Mouse (Mus musculus): Measurements from ENCODE around the gene Ddx46.
"Not testable (repeated sequence)": the region's sequence is repeated elsewhere in the genome, so short reads cannot be mapped to it uniquely, and the experiment has no call there.

Gene Ddx46

GRCm38 (mm10) chr13:55634639-55635127 is at the start of gene Ddx46:
Ddx46 (plus strand) TSS chr13:55635027.
- DNase-seq (ENCODE audit: low spot score in 2 of 2) = peak; percentile 70 to 80

- DNase-seq (ENCODE audit: low spot score in 2 of 2) = no peak
Observed at GRCm38 (mm10) chr13:55591961-55592490, 42.8 kb upstream of the Ddx46 start.

- DNase-seq (ENCODE audit: low spot score in 2 of 2) = peak; percentile 95 to 96
Observed at GRCm38 (mm10) chr13:55592512-55593253, 42.1 kb upstream of the Ddx46 start.

GRCm38 (mm10) chr13:55593254-55593747 is 41.5 kb upstream of the Ddx46 start:
- no peak for DNase-seq (ENCODE audit: low spot score in 2 of 2)

- DNase-seq (ENCODE audit: low spot score in 2 of 2) = peak; percentile 33 to 61
Observed at GRCm38 (mm10) chr13:55595375-55595774, 39.5 kb upstream of the Ddx46 start.

- no peak for DNase-seq (ENCODE audit: low spot score in 2 of 2)
Observed at GRCm38 (mm10) chr13:55596802-55597201, 38.0 kb upstream of the Ddx46 start.

GRCm38 (mm10) chr13:55599566-55600540 is 35.0 kb upstream of the Ddx46 start, which contains the start of gene B4galt7:
B4galt7 (plus strand) TSS chr13:55599896.
- peak; percentile 58 to 73 for DNase-seq (ENCODE audit: low spot score in 2 of 2)

GRCm38 (mm10) chr13:55600657-55601056 is 34.2 kb upstream of the Ddx46 start:
- no peak for DNase-seq (ENCODE audit: low spot score in 2 of 2)

GRCm38 (mm10) chr13:55601611-55602010 is 33.2 kb upstream of the Ddx46 start:
- peak; percentile 66 to 86 for DNase-seq (ENCODE audit: low spot score in 2 of 2)

- no peak for DNase-seq (ENCODE audit: low spot score in 2 of 2)
Observed at GRCm38 (mm10) chr13:55604606-55605005, 30.2 kb upstream of the Ddx46 start.

GRCm38 (mm10) chr13:55606899-55607623 is 27.8 kb upstream of the Ddx46 start:
- DNase-seq (ENCODE audit: low spot score in 2 of 2) = no peak

GRCm38 (mm10) chr13:55607624-55608006 is 27.2 kb upstream of the Ddx46 start:
- DNase-seq (ENCODE audit: low spot score in 2 of 2) = no peak

- no peak for DNase-seq (ENCODE audit: low spot score in 2 of 2)
Observed at GRCm38 (mm10) chr13:55611996-55612395, 22.8 kb upstream of the Ddx46 start.

- no peak for DNase-seq (ENCODE audit: low spot score in 2 of 2)
Observed at GRCm38 (mm10) chr13:55613471-55613870, 21.4 kb upstream of the Ddx46 start.

- no peak for DNase-seq (ENCODE audit: low spot score in 2 of 2)
Observed at GRCm38 (mm10) chr13:55619328-55619727, 15.5 kb upstream of the Ddx46 start.

GRCm38 (mm10) chr13:55620275-55620674 is 14.6 kb upstream of the Ddx46 start:
- no peak for DNase-seq (ENCODE audit: low spot score in 2 of 2)

GRCm38 (mm10) chr13:55622156-55622648 is 12.6 kb upstream of the Ddx46 start:
- DNase-seq (ENCODE audit: low spot score in 2 of 2) = not testable (repeated sequence)

- DNase-seq (ENCODE audit: low spot score in 2 of 2) = peak; percentile 80 to 82
Observed at GRCm38 (mm10) chr13:55622649-55623541, 11.9 kb upstream of the Ddx46 start, which contains the start of gene Caml. Caml (plus strand) TSS chr13:55623005.

- no peak for DNase-seq (ENCODE audit: low spot score in 2 of 2)
Observed at GRCm38 (mm10) chr13:55635146-55635571, 332 bp downstream of the Ddx46 start.
